Mouse (Mus musculus) gastrocnemius, adult 8-10 months (tissue): ENCODE measurements around the gene Zfp207. TPM values are rescaled to one million over a fixed set of nuclear protein-coding genes. Genes with fewer than 3 reads are reported as not detected.
"Not testable (repeated sequence)": the region's sequence is repeated elsewhere in the genome, so short reads cannot be mapped to it uniquely, and the experiment has no call there.

Source experiments
- DNase-seq, 2 experiments: peaks; one replicate each; pipeline ENCODE4 v3.0.0; 2022; ENCODE audit warnings: low spot score in 2 of 2
- total RNA-seq, 4 experiments: library from RNA; stranded (reverse); gene quantifications; 2 replicates each; pipeline ENCODE4 v1.2.4; 2022

Gene Zfp207
- 10 to 100 TPM; 44.1 to 54.0 (median 49.2) TPM for total RNA-seq

- peak; percentile 94 to 95 for DNase-seq
Observed at GRCm38 (mm10) chr11:80383019-80383625, at the start of gene Zfp207. TSS of gene Zfp207 (plus strand) at chr11:80383279.

GRCm38 (mm10) chr11:80335609-80336350, 47.3 kb upstream of the Zfp207 start:
- DNase-seq = no peak

- no peak for DNase-seq
Observed at GRCm38 (mm10) chr11:80336351-80336730, 46.7 kb upstream of the Zfp207 start.

- no peak for DNase-seq
Observed at GRCm38 (mm10) chr11:80342482-80342881, 40.6 kb upstream of the Zfp207 start.

- peak; percentile 64 to 66 for DNase-seq
Observed at GRCm38 (mm10) chr11:80351832-80352430, 31.1 kb upstream of the Zfp207 start.

- DNase-seq = no peak
Observed at GRCm38 (mm10) chr11:80354832-80355231, 28.2 kb upstream of the Zfp207 start.

- DNase-seq = no peak
Observed at GRCm38 (mm10) chr11:80368949-80369348, 14.1 kb upstream of the Zfp207 start.

- DNase-seq = no peak
Observed at GRCm38 (mm10) chr11:80376651-80377050, 6.4 kb upstream of the Zfp207 start.

GRCm38 (mm10) chr11:80377712-80378451, 5.2 kb upstream of the Zfp207 start, which contains the start of gene 5730455P16Rik:
TSS of gene 5730455P16Rik (minus strand) at chr11:80378034.
- DNase-seq = peak; percentile 65 to 70

- not testable (repeated sequence) for DNase-seq
Observed at GRCm38 (mm10) chr11:80378452-80379068, 4.5 kb upstream of the Zfp207 start.

- DNase-seq = not testable (repeated sequence)
Observed at GRCm38 (mm10) chr11:80379184-80379583, 3.9 kb upstream of the Zfp207 start.

- no peak for DNase-seq
Observed at GRCm38 (mm10) chr11:80382626-80383018, 457 bp upstream of the Zfp207 start.

- DNase-seq = no peak
Observed at GRCm38 (mm10) chr11:80383626-80384046, 557 bp downstream of the Zfp207 start.

GRCm38 (mm10) chr11:80384461-80384860, 1.4 kb downstream of the Zfp207 start:
- DNase-seq = no peak

GRCm38 (mm10) chr11:80385055-80385454, 2.0 kb downstream of the Zfp207 start:
- no peak for DNase-seq

- no peak for DNase-seq
Observed at GRCm38 (mm10) chr11:80386790-80387189, 3.7 kb downstream of the Zfp207 start.

- no peak for DNase-seq
Observed at GRCm38 (mm10) chr11:80389885-80390284, 6.8 kb downstream of the Zfp207 start.

GRCm38 (mm10) chr11:80391407-80392120, 8.5 kb downstream of the Zfp207 start:
- DNase-seq = no peak

- no peak for DNase-seq
Observed at GRCm38 (mm10) chr11:80395930-80396329, 12.9 kb downstream of the Zfp207 start.

- DNase-seq = no peak
Observed at GRCm38 (mm10) chr11:80396617-80397016, 13.5 kb downstream of the Zfp207 start.

- not testable (repeated sequence) for DNase-seq
Observed at GRCm38 (mm10) chr11:80407878-80408277, 24.8 kb downstream of the Zfp207 start.
